Mouse (Mus musculus) cerebellum, adult 9-11 months (tissue): ENCODE measurements around the gene Epb41l1.

Experiments
- DNase-seq: peaks from one replicate; pipeline ENCODE4 v3.0.0; 2022

Gene Epb41l1

DNA sequence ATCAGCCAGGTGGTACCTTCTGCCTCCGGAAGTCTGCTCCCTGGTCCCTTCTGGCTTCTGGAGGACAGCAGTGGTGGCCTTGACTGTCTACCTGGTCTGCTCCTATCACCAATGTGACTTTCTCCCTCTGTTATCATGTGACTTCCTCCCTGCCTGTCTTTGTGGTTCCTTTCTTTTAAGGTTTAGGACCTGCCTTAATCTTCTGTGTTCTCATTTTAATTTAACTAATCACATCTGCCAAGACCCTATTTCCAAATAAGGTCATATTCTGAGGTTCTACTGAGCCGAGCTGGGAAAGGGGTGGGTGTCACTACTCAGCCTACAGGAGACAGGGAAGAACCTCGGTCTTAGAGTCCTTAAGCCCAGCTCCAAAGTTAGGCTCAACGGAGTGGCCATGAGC is 5.4 kb downstream of the Epb41l1 start:
- DNase-seq, result no peak

DNA sequence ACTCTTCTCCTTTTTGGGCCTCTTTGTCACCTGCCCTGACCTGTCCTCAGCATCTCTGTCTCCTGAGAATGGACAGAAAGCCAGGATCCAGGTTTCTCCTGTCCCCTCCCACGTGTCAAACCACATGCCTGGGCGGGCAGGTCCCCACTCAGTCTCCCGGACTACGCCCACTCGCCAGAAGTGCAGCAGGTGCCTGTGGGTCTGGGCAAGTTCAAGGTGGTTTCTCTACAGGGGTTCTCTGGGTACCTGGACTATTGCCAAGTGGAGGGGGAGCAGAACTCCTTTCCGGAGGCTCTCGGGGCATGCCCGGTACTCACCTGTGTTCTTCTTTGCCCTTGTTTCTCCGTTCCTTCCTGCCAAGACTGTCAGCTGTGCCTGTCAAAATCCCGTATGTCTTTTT is 9.1 kb downstream of the Epb41l1 start:
- peak; percentile 26 for DNase-seq

DNA sequence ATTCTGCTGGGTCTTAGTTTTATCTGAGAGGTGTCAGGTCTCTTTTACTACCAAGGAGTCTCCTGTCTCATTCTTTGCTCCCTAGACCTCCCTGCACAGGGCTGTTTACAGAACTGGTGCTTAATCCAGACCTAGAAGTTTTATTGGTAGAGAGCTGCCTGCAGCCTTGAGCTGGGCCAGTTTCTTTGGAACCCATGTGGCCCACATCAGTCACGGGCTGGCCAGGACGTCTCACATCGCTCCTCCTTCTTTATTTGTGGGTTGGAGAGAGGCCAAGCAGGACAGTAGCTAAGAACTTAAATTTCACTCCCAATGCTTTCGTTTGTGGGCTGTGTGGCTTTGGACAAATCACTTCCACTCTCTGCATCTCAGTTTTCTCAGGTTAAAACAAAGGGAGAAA is 9.6 kb downstream of the Epb41l1 start:
- no peak for DNase-seq

DNA sequence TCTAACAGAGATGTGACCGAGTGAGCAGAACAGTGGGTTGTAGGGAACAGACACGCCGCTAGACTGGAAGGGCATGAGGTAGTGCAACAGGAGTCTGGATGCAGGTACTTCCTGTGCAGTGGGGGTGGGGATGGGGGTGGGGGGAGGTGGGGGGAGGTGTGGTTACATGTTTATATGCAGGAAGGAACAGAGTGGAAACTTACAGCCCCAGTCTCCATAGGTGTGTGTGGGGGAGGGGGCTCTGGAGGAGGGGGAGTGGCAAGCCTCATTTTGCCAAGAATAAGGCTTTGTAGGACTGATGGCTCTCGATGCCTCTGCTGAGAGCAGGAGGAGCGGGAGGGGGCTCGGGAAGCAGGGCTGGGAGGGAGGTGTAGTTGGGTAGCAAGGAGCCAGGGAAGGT is 10.7 kb downstream of the Epb41l1 start:
- DNase-seq, result no peak

DNA sequence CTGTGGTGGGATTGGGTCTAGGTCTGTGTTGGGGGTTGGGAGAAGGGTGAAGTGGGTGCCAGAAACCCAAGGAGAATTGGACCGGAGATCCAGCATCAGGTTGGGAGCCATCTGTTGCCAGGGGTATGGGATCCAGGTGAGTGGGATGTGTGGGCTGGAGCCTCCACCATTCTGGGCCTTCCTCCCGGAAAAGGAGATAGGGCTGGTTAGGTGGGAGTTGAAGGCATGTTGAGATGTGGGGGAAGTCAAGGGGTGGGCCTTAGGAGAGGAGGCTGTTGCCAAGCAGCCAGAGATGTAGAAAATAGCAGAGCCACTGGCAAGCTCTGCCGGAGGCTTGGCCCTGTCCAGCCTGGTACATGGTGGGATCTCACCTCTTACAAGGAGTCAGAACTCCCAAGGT is 11.4 kb downstream of the Epb41l1 start:
- DNase-seq, result no peak

DNA sequence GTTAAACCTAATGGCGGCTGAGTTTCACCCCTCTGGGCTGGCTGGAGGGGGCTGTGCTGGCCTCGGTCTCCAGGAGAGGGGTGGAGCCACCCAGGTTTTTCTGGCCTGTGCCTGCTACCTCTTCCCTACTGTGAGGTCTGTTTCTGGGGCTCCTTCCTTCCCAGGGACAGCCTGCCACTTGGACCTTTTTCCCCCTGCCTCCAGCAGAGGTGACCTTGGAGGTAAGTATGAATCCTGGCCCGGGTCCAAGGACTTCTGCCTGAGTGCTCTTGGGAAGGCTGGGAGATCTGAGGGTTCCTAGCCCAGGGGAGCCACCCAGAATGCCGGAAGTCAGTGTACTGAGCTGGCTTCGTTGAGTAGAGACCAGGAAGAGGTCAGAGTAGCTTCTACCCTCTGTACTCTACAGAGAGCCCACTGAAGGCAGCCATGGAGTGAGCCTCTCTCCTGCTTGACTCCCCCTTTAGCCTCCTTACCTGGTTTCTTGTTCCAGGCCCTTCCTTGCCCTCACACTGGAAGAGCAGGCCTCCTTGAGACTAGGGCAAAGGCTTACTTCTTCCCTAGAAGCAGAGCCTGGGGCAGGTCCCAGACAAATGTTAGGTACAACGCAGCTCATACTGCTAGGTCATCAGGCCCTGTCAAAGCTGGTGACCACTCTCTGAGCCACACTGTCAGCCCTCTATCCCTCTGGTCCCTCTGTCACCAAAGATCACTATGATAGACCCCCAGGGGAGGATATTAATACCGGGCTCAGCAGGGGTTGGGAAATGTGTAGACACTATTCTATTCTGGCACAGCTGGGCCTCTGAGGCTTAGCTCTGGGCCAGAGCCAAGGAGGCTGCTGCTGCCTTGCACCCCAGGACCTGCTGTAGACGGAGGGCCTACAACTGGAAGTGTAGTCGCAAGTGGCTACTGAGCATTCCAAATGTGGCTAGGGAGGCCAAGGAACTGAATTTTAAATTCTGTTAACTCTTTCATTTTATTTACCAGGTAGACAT is 12.5 kb downstream of the Epb41l1 start:
- DNase-seq, result no peak

DNA sequence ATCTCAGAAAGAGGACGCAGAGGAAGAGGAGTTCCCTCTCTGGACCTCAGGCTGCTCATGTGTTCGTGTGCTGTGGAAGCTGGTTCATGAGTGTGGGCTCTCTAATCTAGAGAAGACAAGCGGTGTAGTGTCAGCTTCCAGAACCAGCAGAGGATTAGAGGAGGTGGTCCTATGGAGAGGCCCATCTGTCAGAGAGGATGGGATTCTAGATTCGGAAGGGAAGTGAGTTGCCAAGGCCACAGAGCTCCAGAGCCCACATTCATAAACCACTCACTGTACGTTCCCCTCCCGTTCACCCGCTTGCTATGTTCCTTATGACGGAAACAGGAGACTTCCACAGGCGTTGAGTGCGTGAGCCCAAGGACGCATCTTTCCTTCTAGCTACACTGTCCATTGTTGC is 16.9 kb downstream of the Epb41l1 start:
- DNase-seq, result no peak

DNA sequence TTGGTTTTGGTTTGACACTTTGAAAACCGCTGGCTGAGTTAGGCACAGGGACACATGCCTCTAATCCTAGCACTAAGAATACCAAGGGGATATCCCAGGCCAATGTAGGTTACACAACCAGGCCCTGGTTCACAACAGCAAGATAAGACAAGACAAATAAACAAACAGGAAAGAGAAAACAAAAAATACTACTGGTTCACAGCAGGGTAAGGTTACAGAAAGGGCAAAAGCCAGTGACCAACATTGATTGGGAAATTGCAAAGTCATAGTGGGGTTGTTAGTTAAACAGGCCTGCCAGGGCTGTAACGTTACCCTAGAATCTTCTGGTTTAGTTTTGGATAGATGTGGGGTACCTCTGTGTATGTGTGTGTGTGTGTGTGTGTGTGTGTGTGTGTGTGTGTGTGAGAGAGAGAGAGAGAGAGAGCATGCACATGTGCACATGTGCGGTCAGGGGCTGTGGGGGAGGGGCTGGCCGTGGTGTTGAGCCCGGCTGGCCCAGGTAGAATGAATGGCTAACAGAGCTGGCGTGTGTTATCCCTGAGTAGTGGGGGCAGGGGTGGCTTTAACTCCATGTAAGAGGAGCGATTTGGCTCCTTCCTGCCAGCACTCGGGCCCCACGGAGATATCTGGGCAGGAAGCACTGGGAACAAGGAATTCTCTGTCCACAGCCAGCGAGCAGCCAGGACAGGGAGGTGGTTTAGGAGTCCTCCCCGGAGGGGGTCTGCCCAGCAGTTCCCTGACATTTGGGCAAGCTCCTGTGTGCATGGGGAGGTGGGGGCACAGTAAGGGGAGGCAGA is 19.2 kb downstream of the Epb41l1 start:
- DNase-seq, result no peak

DNA sequence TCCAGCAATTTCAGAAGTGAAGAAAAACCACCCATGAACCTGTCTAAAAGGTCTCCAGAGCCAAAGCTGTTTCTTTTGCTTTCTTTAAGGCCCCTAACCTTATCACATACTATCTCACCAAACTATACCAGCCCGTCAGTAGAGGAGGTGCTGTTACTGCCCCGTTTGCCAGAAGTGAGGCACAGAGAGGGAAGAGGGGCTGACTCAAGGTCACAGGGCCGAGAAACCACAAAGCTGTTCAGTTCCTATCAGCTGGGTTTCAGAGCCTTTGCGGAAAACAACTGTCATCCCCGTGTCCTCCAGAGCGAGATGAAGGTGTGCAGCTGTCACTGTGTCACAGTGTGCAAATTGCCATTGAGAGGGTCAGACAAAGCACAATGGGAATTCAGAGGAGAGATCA is 21.2 kb downstream of the Epb41l1 start:
- no peak for DNase-seq

DNA sequence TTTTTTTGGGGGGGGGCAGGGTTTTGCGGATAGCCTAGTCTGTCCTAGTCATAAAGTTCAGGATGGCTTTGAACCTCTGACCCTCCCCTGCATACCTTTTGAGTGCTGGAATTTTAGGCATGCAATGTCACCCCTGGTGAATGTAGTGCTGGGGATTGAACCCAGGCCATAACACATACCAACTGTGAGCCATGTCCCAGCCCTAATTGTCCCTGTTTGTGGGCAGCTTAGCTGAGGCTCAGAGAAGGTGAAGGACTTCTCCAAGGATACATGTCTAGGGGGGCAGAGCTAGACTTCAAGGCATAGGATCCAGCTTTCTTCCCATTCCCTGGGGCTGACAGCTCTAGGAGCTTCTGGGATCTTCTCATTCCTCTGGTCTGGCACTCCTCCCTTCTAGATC is 22.6 kb downstream of the Epb41l1 start:
- no peak for DNase-seq

DNA sequence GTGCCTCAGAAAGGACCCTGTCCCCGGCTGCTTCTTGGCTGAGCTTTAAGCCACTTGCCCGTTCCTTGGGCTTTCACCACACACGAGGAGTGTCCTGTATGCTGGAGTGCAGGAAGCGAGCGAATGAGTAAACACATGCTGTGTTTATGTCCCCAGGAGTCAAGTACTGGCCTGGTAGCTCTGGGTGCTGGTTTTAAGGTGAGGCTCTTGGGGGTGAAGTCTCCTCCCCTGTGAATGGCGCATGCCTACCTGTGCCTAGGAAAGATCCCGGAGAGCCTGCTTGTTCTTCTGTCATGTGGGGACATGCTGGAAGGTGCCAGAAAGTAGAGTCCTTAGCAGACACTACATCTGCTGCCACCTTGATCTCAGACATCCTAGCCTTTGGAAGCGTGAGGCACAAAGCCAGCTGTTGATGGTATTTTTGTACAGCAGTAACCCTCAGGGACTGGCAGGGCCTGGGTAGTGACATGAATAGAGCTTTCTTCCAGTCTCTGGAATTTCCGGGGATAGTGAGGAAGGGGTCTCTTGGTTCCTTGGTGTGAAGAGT is 25.9 kb downstream of the Epb41l1 start:
- DNase-seq, result no peak

DNA sequence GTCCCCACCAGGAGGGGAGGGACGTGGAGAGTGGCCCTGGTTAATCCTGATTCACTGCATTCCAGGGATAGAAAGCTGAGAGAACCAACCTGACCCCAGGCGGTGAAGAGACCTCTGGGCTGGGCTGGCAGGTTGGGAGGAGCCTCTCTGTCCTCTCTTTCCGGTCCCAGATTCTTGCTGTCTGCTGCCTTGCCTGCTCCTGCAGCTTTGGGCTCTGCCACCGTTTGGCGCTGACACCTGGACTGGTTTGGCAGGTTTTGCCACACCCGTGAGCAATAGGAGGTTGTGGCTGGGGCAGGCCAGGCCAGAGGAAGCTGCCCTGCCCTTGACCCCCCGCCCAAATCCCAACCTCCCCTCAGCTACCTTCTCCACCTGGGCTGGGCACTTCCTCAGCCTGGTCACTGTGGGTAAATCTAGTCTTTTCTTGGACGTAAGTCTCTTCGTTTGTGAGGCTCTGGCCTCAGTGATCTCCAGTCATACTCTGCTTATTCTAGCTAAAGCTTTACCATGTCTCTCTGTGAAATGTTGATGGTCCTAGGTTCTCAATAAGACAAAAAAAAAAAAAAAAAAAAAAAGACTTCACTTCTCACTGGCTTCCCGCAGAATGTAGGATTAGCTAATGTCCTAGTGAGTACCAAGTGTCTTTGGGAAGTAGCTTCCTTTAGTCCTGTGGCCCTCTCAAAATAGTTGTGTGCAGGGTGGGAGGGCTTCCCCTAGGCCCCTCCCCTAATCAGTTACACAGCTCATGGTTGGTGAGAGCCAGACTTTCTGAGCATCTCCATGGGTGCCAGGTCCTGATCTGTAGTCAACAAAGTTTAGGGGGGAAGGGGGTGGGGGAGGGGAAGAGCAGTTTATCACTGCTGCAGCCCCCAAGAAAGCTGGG is 26.9 kb downstream of the Epb41l1 start:
- no peak for DNase-seq

DNA sequence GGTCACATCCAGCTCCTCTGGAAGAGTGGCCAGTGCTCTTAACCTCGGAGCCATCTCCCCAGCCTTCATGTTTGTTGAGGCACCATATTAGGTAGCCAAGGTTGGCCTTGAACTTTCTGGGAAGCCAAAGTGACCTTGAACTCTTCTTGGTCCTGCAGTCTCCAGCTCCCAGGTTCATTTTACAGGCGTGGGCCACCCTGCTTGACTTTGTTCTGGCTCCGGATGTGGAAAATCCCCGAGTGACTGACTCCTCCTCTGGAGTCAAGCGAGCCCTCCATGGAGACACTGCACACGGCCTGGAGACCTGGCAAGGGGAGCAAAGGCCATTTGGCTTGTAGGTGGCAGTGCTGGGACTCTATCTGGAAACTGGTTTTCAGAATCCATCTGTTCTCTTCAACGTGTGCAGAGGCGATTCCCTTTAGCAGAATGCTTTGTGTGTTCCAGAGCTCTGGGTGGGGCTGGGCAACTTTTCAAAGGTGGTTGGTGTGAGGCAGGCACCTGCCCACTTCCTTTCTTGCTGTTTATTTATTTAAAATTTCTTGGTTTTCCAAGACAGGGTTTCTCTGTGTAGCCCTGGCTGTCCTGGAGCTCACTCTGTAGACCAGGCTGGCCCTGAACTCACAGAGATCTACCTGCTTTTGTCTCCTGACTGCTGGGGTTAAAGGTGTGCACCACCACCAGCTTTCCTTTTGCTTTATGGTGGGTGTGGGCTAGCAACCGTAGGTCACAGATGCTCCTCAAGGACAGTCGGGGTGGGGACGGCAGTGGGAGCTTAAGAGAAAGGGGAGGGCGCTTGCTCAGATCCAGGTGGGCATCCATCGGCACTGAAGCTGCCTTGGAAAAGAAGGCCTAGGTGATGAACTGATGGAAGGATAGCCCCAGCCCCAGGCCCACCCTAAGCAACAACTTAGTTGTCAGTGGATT is 30.8 kb downstream of the Epb41l1 start:
- DNase-seq, result no peak

DNA sequence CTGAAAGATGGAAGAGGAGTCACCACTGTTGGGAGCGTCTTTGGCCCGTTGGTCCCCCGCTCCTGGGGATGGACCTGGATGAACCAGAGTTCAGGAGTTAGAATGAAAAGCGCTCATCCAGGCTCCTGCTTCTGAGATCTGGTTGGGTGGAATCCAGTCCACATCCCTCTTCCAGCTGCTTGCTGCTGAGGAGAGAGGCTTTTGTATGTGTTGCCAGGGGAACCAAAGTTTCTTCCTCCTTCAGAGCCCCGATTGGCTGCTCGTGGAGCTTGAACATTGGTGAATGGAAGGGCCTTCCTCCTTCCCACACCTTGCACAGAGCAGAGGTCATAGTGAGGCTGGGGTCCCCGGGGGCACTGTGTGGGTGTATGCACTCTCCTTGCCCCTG is 31.4 kb downstream of the Epb41l1 start:
- no peak for DNase-seq

DNA sequence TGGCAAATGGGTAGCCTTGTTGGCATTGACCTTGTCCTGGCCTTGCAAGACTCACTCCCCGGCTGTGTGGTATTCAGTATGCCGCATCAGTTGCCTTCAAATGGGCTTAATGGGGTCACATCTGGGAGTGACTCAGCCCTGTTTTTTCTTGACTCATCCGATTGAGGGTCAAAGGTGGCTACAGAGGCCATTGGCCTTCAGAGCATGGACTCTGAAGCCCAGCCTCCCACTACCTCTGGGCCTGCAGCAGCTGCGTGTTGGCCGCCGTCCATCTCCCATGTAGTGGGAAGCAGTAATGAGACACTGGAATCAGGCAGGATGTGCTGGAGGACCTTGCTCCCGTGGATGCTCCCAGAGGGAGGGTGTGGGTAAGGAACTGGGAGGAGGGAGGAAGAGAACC is 33.1 kb downstream of the Epb41l1 start:
- no peak for DNase-seq

DNA sequence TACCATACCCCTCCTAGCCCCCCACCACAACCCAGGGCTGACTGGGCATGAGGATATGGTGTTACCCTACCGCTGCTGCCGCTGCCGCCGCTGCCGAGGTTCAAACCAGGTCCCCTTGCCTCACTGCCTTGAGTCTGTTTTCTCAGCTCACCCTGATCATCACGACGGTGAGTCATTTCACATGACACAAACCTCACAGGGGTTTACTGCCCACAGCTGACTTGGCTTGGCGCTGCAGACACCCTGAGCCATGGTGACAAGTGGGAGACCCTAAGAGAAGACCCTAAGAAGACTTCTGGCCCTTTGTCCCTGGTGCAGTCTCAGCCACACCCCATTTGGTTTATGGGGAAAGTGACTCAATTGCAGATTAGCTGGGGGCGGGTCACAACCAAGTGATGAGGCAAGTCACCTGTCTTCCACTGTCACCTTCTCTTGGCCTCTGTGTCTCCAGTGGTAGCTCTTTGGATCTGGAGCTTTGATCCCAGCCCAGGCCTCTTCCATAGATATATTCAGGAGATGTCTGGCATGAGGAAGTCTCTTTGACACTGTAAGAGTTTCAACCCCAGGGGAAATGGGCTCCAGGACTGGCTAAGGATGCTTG is 34.9 kb downstream of the Epb41l1 start:
- DNase-seq, result no peak

DNA sequence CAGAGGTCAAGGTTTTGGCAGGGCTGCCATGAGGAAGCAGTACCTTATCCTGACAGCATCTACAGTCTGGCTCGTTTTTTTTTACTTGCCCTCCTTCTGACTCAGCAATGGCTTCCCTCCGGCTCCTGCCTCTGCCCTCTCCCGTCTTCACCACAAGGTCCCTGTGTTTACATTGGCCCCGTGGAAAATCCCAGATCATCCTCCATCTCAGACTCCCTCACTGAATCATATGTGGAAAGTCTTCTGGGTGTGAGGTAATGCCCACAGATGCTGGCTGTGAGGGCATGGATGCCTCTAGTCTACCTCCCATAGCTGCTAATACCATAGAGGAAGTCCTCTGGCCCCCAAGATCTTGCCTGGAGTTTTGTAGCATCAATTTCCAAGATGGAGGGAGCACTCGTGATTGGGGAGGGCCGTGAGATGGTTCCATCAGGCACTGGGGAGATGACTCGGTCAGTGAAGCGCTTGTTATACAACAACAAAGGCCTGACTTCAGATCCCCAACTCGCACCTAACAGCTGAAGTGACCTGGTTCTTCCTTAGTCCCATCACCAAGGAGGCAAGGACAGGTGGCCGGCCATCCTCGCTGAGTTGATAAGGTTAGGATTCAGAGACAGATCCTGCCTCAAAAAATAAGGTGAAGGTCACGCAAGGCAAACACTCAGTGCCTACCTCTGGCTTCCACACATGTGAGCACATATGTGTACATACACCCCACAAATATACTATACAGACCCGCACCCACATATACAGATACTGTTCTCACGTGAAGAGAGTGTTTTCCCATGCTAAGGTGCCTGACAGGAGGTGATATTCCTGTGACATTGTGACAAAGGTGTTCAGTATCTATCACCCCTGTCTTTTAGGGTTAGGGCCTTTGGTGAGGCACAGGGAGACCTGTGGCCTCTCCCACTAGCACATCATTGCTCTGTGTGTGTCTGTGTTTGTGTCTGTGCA is 36.0 kb downstream of the Epb41l1 start:
- no peak for DNase-seq

DNA sequence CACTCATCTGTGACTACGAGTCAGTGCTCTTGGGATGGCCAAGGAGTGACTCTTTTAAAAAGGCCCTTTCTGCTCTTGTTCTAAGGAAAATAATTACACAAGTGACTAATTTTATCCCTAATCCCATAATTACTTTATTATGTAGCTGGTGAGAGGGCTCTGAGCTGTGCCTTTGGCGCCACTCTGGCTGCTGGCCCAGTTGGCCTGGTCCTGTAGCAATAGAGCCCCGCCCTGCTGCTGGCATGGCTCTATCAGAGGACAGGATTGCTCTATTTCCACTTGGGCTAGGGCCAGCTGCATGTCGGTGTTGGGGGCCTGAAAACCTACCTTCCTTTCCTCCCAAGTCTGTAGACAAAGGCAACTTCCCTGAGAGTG is 36.6 kb downstream of the Epb41l1 start:
- no peak for DNase-seq

DNA sequence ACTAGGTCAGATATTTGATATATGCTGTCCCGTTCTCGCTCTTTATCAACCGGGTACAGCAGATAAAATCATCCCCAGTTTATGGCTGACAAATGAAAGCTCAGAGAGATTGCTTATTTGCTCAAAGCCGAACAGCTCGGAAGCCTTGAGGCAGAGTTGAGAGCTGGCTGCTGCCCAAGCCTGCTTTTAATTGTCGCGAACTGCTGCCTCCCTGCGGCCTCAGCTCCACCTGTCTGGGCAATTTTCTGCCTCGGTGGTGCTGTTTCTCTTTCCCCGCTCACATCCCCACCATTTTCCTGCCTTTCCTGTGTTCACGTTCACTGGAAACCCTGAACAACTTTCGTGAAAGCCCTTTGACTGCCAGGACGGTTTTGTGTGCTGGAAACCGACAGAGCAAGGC is 39.8 kb downstream of the Epb41l1 start:
- peak; percentile 72 for DNase-seq
